Mouse (Mus musculus) brain, embryonic 14.5 days (tissue): ENCODE measurements around the gene Mipep.

Experiments used
- CTCF ChIP-seq: fragments of 200-500 bp; IDR thresholded peaks from 2 replicates; pipeline ENCODE4 v1.5.1; 2012; ENCODE audit warnings: inconsistent platforms, mild to moderate bottlenecking, moderate library complexity, borderline replicate concordance; ENCODE audit not compliant: insufficient read depth, insufficient read length; ENCODE audit errors: extremely low read depth
- POLR2A ChIP-seq: fragments of 200-500 bp; IDR thresholded peaks from 2 replicates; pipeline ENCODE4 v1.6.1; 2012; ENCODE audit warnings: mild to moderate bottlenecking, inconsistent platforms, borderline replicate concordance; ENCODE audit not compliant: poor library complexity, insufficient read depth, insufficient read length, severe bottlenecking; ENCODE audit errors: extremely low read depth

DNA sequence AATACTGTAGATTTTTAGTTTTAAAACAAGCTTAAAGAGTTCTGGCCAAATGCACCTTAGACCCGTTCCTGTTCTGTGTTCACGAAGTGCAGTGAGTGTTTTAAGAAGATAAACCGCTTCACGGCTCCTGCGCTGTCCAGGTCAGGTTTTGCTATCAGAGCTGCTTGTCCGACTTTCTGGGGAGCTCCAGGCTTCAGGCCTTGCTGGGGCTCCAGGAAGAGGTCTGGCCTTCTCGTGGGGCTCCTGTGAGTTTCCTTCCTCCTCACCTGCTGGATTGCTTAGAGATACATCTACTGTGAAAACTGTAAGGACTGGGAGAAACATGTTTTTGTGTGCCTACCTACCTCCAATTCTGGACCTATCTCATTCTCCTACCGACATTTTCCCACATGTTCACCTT is 55.3 kb downstream of the Mipep start:
- TF ChIP-seq POLR2A (no peak), CTCF (no peak)
